Comparison of ENCODE assay signal across 8 mouse cellular contexts in genomic region chr6:97806781-97807743, GRCm38 (mm10). TPM values are rescaled to one million over a fixed set of nuclear protein-coding genes. Genes with fewer than 3 reads are reported as not detected.
DNase-seq lines count a peak whose midpoint lies in the region; ATAC-seq lines count a peak whose summit lies in the region.

TSS of gene Mitf (plus strand) at chr6:97807052.

- DNase-seq in adrenal gland, adult 18-20 months (ENCODE audit: low spot score in 2 of 2): peak; percentile 89
- DNase-seq in embryo, embryonic 11 days: peak; percentile 94
- DNase-seq in gastrocnemius, postnatal 25 days: peak; percentile 92
- peak; percentile 91 for DNase-seq in intestine, embryonic 14.5 days (ENCODE audit: low spot score)
- peak; percentile 92 to 93 for DNase-seq in left cerebral cortex, postnatal 14 days (ENCODE audit: low spot score in 2 of 2)
- DNase-seq in mesoderm, embryonic 11.5 days (ENCODE audit: low read depth, low spot score): peak; percentile 92
- peak; percentile 88 to 93 for DNase-seq in right cerebral cortex, postnatal 36 days (ENCODE audit: low spot score in 2 of 2)
- peak; percentile 91 for DNase-seq in yolk sac, embryonic 10.5 days (ENCODE audit: low spot score)

- intact Hi-C loops in left cerebral cortex, postnatal 14 days (cut with DNase I): no loop called here

- no peaks in the 10 kb centered on the region for H3K27me3 ChIP-seq in intestine, embryonic 14.5 days (replicated peaks; ENCODE audit: control insufficient read depth, insufficient read depth, low read length)

- no peaks in the 10 kb centered on the region for H3K4me1 ChIP-seq in intestine, embryonic 14.5 days (replicated peaks; ENCODE audit: control insufficient read depth, insufficient read depth, low read length)

- H3K27ac ChIP-seq in intestine, embryonic 14.5 days (ENCODE audit: low read depth): no peak within 1 kb of the TSS

- peak; percentile 99 for ATAC-seq in intestine, embryonic 14.5 days (replicated peaks; ENCODE audit: low FRiP score, low TSS enrichment, low read depth)

- WGBS in intestine, embryonic 14.5 days: under 1% methylated on average over 51 of the region's 51 CpGs

- no peaks in the 10 kb centered on the region for H3K9me3 ChIP-seq in intestine, embryonic 14.5 days (ENCODE audit: control insufficient read depth, low read length)

- H3K9ac ChIP-seq in intestine, embryonic 14.5 days (ENCODE audit: low read length): peak within 1 kb of the TSS; percentile 50

- peak within 1 kb of the TSS; percentile 97 for H3K4me2 ChIP-seq in intestine, embryonic 14.5 days (ENCODE audit: low read length)

- no peaks in the 10 kb centered on the region for H3K36me3 ChIP-seq in intestine, embryonic 14.5 days (ENCODE audit: control insufficient read depth, insufficient read depth, low read length)

- peak within 1 kb of the TSS; percentile 80 for H3K4me3 ChIP-seq in intestine, embryonic 14.5 days (ENCODE audit: low read depth, low read length)

RNA-seq across cellular contexts. Expression of gene Mitf, which starts in this region (rescaled TPM):
- total RNA-seq in adrenal gland, adult 18-20 months (2021): 1 to 10 TPM; 7.9 to 8.4 TPM
- 10 to 100 TPM; 11.0 to 11.5 TPM for total RNA-seq in gastrocnemius, postnatal 25 days (2021)
- 1.3 and 1.4 TPM in 2 replicates for polyA plus RNA-seq in intestine, embryonic 14.5 days (2014; fragmentation: Nextera tagmentation; extraction: Ambion mirVana)
- 1 to 10 TPM; 5.0 to 5.5 TPM for total RNA-seq in left cerebral cortex, postnatal 14 days (2021)
